Mouse (Mus musculus): ENCODE measurements around the gene Arrdc4. TPM values are rescaled to one million over a fixed set of nuclear protein-coding genes. Genes with fewer than 3 reads are reported as not detected.

Arrdc4 gene
- total and polyA plus RNA-seq, 3 experiments: not detected

- Histone ChIP-seq H3K9me3 (replicated peaks; ENCODE audit: insufficient read depth, low read length) (no peaks in the 10 kb centered on the region), H3K27ac (ENCODE audit: control insufficient read depth, low read depth, low read length) (no peak overlapping the region), H3K4me3 (ENCODE audit: control insufficient read depth in 1 of 2, insufficient read depth in 1 of 2, low read depth in 2 of 2, low read length in 2 of 2) (no peak overlapping the region), H3K36me3 (ENCODE audit: control insufficient read depth in 1 of 2, insufficient read depth in 2 of 2, low read length in 2 of 2) (no peaks in the 10 kb centered on the region), H3K4me1 (ENCODE audit: control insufficient read depth in 1 of 2, insufficient read depth in 2 of 2, low read length in 2 of 2) (no peaks in the 10 kb centered on the region), H3K27me3 (ENCODE audit: control insufficient read depth in 1 of 2, insufficient read depth in 2 of 2, low read length in 2 of 2) (no peaks in the 10 kb centered on the region), H3K9ac (ENCODE audit: control insufficient read depth, low read depth, low read length, poor library complexity, severe bottlenecking) (no peak overlapping the region), H3K79me2 (ENCODE audit: control insufficient read depth, insufficient read depth, low read length, poor library complexity) (no peaks in the 10 kb centered on the region)
- TF ChIP-seq ZKSCAN1 (IDR thresholded peaks at IDR 0.05; ENCODE audit: low read depth, low read length) (no peak), USF1 (IDR thresholded peaks at IDR 0.05; ENCODE audit: low read depth, low read length) (no peak), MEF2A (IDR thresholded peaks at IDR 0.05; ENCODE audit: extremely low read depth, insufficient replicate concordance, low read depth, low read length, poor library complexity, severe bottlenecking) (no peak), BHLHE40 (IDR thresholded peaks at IDR 0.05; ENCODE audit: borderline replicate concordance, low read depth, low read length) (no peak), JUND (IDR thresholded peaks at IDR 0.05; ENCODE audit: low read depth, low read length) (no peak), CHD2 (IDR thresholded peaks at IDR 0.05; ENCODE audit: low read length) (no peak), TCF12 (IDR thresholded peaks at IDR 0.05; ENCODE audit: low read depth, low read length) (no peak), EP300 (IDR thresholded peaks at IDR 0.05; ENCODE audit: low read depth in 1 of 2, low read length in 2 of 2) (no peak), UBTF (IDR thresholded peaks at IDR 0.05; ENCODE audit: borderline replicate concordance, insufficient read depth, low read depth, low read length) (no peak), POLR2AphosphoS5 (IDR thresholded peaks at IDR 0.05; ENCODE audit: borderline replicate concordance, low read depth, low read length) (no peak), ZMIZ1 (IDR thresholded peaks at IDR 0.05; ENCODE audit: low read depth, low read length) (no peak), RAD21 (IDR thresholded peaks at IDR 0.05; ENCODE audit: low read depth, low read length) (no peak), GATA1 (IDR thresholded peaks at IDR 0.05; ENCODE audit: low read depth, low read length) (no peak), KAT2A (conservative IDR thresholded peaks at IDR 0.05; ENCODE audit: low read depth, low read length) (no peak), USF2 (IDR thresholded peaks at IDR 0.05; ENCODE audit: borderline replicate concordance in 1 of 2, insufficient read depth in 1 of 2, low read depth in 1 of 2, low read length in 2 of 2) (no peak)
- DNase-seq (ENCODE audit: low read depth, low spot score): no peak
Measured at GRCm38 (mm10) chr7:68749919-68750318, 878 bp upstream of the Arrdc4 start.

GRCm38 (mm10) chr7:68748361-68748760 is 680 bp downstream of the Arrdc4 start:
- Histone ChIP-seq H3K79me2 (ENCODE audit: control insufficient read depth, insufficient read depth, low read length, poor library complexity) (no peaks in the 10 kb centered on the region), H3K36me3 (ENCODE audit: control insufficient read depth in 1 of 2, insufficient read depth in 2 of 2, low read length in 2 of 2) (no peaks in the 10 kb centered on the region), H3K27ac (ENCODE audit: control insufficient read depth, low read depth, low read length) (no peak overlapping the region), H3K4me1 (ENCODE audit: control insufficient read depth in 1 of 2, insufficient read depth in 2 of 2, low read length in 2 of 2) (no peaks in the 10 kb centered on the region), H3K9me3 (replicated peaks; ENCODE audit: insufficient read depth, low read length) (no peaks in the 10 kb centered on the region), H3K27me3 (ENCODE audit: control insufficient read depth in 1 of 2, insufficient read depth in 2 of 2, low read length in 2 of 2) (no peaks in the 10 kb centered on the region), H3K9ac (ENCODE audit: control insufficient read depth, low read depth, low read length, poor library complexity, severe bottlenecking) (no peak overlapping the region), H3K4me3 (ENCODE audit: control insufficient read depth in 1 of 2, insufficient read depth in 1 of 2, low read depth in 2 of 2, low read length in 2 of 2) (no peak overlapping the region)
- DNase-seq (ENCODE audit: low read depth, low spot score): no peak
- no peak for TF ChIP-seq RCOR1 (IDR thresholded peaks at IDR 0.05; ENCODE audit: low read depth, low read length)
- TF ChIP-seq HCFC1 (IDR thresholded peaks at IDR 0.05; ENCODE audit: low read depth, low read length): no peak
- no peak for TF ChIP-seq ETS1 (IDR thresholded peaks at IDR 0.05; ENCODE audit: low read depth, low read length)
- no peak for TF ChIP-seq KAT2A (conservative IDR thresholded peaks at IDR 0.05; ENCODE audit: low read depth, low read length)
- TF ChIP-seq MAFK (IDR thresholded peaks at IDR 0.05; ENCODE audit: borderline replicate concordance, low read depth, low read length): no peak
- no peak for TF ChIP-seq ZC3H11A (IDR thresholded peaks at IDR 0.05; ENCODE audit: low read depth, low read length)
- no peak for TF ChIP-seq E2F4 (IDR thresholded peaks at IDR 0.05; ENCODE audit: borderline replicate concordance, low read depth, low read length)
- no peak for TF ChIP-seq CTCF (IDR thresholded peaks at IDR 0.05 in 2 of 3, conservative IDR thresholded peaks at IDR 0.05 in 1 of 3; ENCODE audit: control insufficient read depth in 1 of 3, insufficient read depth in 1 of 3, low read depth in 2 of 3, low read length in 3 of 3, poor library complexity in 1 of 3, severe bottlenecking in 1 of 3)
- no peak for TF ChIP-seq TAL1 (IDR thresholded peaks at IDR 0.05; ENCODE audit: low read length)
- no peak for TF ChIP-seq GATA1 (IDR thresholded peaks at IDR 0.05; ENCODE audit: low read depth, low read length)
- TF ChIP-seq NRF1 (IDR thresholded peaks at IDR 0.05; ENCODE audit: insufficient read depth, low read depth, low read length, poor library complexity, severe bottlenecking): no peak
- TF ChIP-seq MYB (IDR thresholded peaks at IDR 0.05; ENCODE audit: low read depth, low read length): no peak
- no peak for TF ChIP-seq POLR2AphosphoS2 (IDR thresholded peaks at IDR 0.05; ENCODE audit: low read length)
- no peak for TF ChIP-seq CHD2 (IDR thresholded peaks at IDR 0.05; ENCODE audit: low read length)
- no peak for TF ChIP-seq MYC (IDR thresholded peaks at IDR 0.05; ENCODE audit: low read depth, low read length)
- no peak for TF ChIP-seq NELFE (IDR thresholded peaks at IDR 0.05; ENCODE audit: low read depth, low read length)
- TF ChIP-seq MEF2A (IDR thresholded peaks at IDR 0.05; ENCODE audit: extremely low read depth, insufficient replicate concordance, low read depth, low read length, poor library complexity, severe bottlenecking): no peak
- no peak for TF ChIP-seq ELF1 (IDR thresholded peaks at IDR 0.05; ENCODE audit: low read depth, low read length)
